In genomic region chrX:94548227-94548626, GRCm38 (mm10) we compare ENCODE assay signal across 10 mouse cellular contexts. TPM values are rescaled to one million over a fixed set of nuclear protein-coding genes. Genes with fewer than 3 reads are reported as not detected.
A peak's percentile ranks its signal among the peaks of the same experiment; 100 is the strongest.
DNase-seq lines count a peak whose midpoint lies in the region; ATAC-seq lines count a peak whose summit lies in the region.
"Had no signal": no experiment of that assay in that cellular context is flagged by ENCODE, and none has a peak within 500 bp of the region (broad histone marks: within the 10 kb centered on the region; RNA-seq: fewer than 3 reads in every experiment).

No protein-coding gene starts in this region.

- ATAC-seq in CD4-positive, CD25-positive, alpha-beta regulatory T cell, adult 4 months, result no peak
- peak; percentile 83 for ATAC-seq in megakaryocyte progenitor cell, adult 5-6 weeks (replicated peaks; ENCODE audit: poor library complexity)

- peak; percentile 3 for DNase-seq in CD4-positive, CD25-positive, alpha-beta regulatory T cell, adult 2 months (ENCODE audit: low read depth, low spot score)
- DNase-seq in kidney, adult 9 months, result peak; percentile 8
- DNase-seq in kidney, adult 18-20 months, result no peak
- peak; percentile 9 for DNase-seq in thymus, postnatal 14 days
- no peak for DNase-seq in thymus, adult 18-20 months
- no peak for DNase-seq in adrenal gland, adult 8-10 months
- DNase-seq: gastrocnemius, postnatal 25 days; heart, postnatal 36 days had no signal

RNA-seq across cellular contexts. Expression of gene Maged1, which starts 6.3 kb away (rescaled TPM):
- polyA plus RNA-seq in CD4-positive, CD25-positive, alpha-beta regulatory T cell, adult 4 months (2017; shearing (Covaris generic)), result 10 to 100 TPM in 1 of 2 experiments, 1 to 10 TPM in 1; 4.7 to 10.3 TPM
- 4.1 and 4.9 TPM in 2 replicates for total RNA-seq in megakaryocyte progenitor cell, adult 5-6 weeks (2015)
- 2.7 and 4.9 TPM in 2 replicates for total RNA-seq in megakaryocyte progenitor cell, adult 5-6 weeks (2017)
- total RNA-seq in adrenal gland, adult 8-10 months (2022), result 100 to 1,000 TPM; 241 to 298 (median 281) TPM

Comparison
In these comparisons a context has a peak if more than half of its experiments do, and no peak if none do; other contexts are left out.
1. DNase-seq: peak in CD4-positive, CD25-positive, alpha-beta regulatory T cell, adult 2 months (single experiment), kidney, adult 9 months (single experiment) and thymus, postnatal 14 days (single experiment); none in kidney, adult 18-20 months (single experiment), thymus, adult 18-20 months (0 of 2) and adrenal gland, adult 8-10 months (single experiment).
2. RNA of gene Maged1, which starts 6.3 kb away (total RNA-seq): 241 to 298 TPM in adrenal gland, adult 8-10 months; 2.7 to 4.9 TPM in megakaryocyte progenitor cell, adult 5-6 weeks; every median in the first group is over 10 times any median in the second.